Mouse (Mus musculus): ENCODE results near the gene Rlim.
A peak's percentile ranks its signal among the peaks of the same experiment; 100 is the strongest.

The Rlim gene

GRCm38 (mm10) chrX:103981169-103981689 is at the start of gene Rlim:
Gene Rlim, minus strand, starts transcription at chrX:103981284.
- peak; percentile 94 for DNase-seq

- DNase-seq: no peak
Observed at GRCm38 (mm10) chrX:104017196-104017595, 36.1 kb upstream of the Rlim start.

DNA sequence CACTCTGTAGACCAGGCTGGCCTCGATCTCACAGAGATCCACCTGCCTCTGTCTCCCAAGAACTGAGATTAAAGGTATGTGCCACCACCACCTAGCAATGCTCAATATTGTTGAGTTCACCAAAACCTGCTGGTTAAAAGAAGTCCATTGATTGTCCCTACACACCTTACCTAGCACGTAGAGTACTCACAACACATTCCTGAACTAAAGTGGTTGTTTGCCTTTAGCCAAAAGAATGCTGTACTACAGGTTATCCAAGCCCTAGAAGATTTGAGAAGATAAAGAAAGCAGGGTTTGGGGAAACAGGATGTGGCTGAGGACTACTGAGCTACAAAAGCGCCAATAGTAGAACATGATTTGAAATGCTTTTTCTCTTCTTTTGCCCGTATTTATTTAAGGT is 34.0 kb upstream of the Rlim start:
- no peak for DNase-seq

DNA sequence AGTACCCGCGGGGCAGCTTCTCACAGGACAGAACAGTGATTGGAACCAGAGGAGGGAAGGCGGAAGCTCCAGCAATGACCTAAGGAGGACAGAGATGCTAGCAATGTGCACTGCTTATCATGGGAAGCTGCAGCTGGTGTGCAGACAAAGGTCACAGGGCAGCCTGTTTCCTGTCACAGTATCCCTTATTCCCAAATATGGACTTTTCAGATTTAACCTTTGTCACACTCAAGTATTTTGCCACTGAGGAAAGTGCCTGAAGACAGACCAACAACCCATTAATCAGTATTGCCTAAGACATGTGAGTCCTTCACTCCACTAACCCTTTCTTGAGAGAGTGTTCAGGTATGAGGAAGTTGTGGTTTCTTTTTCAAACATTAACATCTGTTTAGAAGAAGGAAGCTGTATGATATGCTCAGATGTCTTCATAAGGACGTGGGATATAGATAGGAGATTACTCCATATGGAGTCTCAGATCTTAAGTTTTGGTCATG is 32.3 kb upstream of the Rlim start:
- DNase-seq: no peak

DNA sequence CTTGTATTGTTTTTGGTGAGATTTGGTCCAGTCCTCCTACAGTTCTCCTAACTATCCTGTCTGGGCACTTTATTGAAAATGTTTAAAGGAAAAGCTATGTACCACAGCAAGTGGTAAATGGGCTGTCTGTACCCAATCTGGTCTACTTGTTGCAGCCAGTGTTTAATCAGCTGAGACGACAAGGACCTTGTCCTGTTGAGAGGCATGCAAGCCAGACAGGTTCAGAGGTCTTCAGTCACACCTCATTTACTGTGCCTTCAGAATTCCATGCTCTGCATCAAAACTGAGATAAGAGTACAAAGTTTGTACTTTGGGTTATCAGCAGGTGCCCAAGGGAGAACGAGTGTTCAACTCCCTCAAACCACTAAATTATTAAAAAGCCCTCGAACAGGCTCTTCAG is 13.7 kb upstream of the Rlim start:
- no peak for DNase-seq

DNA sequence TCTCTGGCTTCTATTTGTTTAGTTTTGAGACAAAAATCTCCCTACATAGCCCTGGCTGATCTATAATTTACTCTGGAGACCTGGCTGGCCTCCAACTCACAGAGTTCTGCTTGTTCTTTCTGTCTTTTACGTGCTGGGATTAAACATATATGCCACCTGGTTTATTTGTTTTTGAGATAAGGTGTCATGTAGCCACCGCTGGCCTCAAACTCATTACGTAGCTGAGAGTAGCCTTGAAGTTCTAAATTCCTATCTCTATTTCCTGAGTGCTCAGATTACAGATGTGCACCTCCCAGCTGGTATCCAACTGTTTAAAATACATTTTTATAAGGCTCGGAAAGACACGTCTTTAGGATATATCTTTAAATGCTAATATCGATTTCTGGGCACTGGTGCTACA is 12.8 kb upstream of the Rlim start:
- DNase-seq: no peak

GRCm38 (mm10) chrX:103991702-103992101 is 10.6 kb upstream of the Rlim start:
- no peak for DNase-seq

- DNase-seq: no peak
Observed at GRCm38 (mm10) chrX:103990392-103990791, 9.3 kb upstream of the Rlim start.

DNA sequence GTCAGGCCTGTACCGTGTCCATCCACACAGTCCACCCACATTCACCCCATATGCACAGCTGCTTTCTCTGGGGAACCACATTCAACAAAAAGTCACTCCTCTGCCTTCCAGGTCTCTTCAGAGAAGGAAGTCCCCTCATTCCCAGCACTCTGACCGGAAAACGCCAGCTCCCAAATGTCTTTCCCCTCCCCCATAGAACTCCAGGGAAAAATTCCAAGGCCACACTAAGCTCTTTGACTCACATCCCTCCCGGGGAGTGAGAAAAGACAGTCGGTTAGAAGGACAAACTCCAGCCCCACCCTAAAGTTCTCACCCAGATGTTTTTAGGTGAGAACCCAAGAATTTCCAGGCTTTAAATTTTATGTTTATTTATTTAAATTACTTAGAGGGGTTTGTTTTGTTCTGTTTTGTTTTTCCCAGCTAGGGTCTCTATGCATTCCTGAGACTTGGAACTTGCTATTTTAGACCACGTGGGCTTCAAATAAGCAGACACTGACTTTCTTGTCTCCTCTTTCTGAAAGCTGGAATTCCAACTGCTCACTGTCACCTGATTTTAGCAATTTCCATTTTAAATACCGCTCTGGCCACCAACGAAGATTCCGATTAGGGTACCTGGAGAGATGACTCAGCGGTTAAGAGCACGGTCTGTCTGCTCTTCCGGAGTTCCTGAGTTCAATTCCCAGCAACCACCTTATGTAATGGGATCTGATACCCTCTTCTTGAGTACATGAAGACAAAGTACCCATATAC is 6.3 kb upstream of the Rlim start:
- DNase-seq: no peak

GRCm38 (mm10) chrX:103986159-103986558 is 5.1 kb upstream of the Rlim start:
- no peak for DNase-seq

GRCm38 (mm10) chrX:103984992-103985391 is 3.9 kb upstream of the Rlim start:
- DNase-seq: no peak

GRCm38 (mm10) chrX:103981806-103982205 is 722 bp upstream of the Rlim start:
- DNase-seq: peak; percentile 6

DNA sequence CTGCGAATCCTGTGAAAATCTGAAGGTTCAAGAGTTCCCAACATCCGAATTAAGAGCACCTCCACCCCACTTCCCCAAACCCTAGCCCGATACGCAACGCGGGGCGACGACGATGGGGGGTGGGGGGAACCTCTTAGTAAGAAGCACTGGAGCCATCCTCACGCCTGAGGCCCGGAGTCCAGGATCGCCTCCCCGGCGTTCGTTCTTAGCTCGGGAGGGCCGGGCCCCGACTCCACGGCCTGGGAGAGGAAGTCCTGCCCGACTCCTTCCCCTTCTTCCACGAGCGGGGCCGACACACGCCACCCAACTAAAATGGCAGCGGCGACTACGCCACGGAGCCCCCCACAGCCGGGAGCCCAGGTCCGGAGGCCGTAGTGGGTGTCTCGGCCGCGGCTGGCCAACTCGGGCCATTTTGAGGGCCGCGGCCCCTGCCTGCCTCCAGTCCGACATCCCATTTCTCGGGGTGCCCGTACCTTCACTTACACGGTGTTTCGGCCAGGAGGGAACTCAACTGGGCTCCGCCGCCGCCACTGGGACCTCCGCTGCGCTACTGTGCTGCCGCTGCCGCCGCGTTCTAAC is 405 bp downstream of the Rlim start:
- DNase-seq: no peak

DNA sequence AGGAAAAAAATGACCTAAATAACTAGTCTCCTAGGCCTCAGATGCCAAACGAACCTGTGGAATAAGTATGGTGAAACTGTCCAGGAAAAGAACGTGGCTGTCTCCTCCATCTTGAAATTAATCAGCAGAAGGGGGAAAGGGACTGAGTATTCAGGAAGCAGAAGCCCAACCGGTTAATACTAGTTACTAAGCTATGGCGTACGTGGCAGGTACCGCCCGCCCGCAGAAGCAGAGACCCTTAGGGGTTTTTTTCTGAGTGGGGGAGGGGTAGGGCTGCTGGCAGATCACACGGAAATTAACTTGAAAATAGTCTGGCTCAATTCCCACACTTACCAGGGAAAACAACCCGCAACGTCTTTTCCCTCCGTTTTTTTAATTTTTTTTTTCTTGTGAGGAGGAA is 1.0 kb downstream of the Rlim start:
- peak; percentile 31 for DNase-seq

GRCm38 (mm10) chrX:103939701-103940100 is 41.4 kb downstream of the Rlim start:
- DNase-seq: no peak

DNA sequence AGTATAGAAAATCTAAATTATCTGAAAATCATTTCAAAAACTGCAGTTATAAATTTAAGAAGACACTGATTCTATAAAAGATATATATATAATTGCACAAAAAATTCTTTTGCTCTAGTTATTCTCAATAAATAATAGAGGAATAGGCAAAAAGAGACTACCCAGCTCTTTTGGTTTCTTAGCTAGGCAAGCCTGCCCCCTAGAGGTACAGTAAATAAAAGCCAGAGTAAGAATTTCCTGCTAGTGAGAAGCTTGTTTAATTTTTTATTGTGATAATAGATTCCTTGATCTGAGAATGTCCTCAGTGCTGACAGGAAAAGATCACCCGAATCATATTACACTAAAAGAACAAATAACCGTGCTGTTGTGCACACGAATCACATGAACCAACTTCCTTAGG is 43.8 kb downstream of the Rlim start:
- DNase-seq: no peak

DNA sequence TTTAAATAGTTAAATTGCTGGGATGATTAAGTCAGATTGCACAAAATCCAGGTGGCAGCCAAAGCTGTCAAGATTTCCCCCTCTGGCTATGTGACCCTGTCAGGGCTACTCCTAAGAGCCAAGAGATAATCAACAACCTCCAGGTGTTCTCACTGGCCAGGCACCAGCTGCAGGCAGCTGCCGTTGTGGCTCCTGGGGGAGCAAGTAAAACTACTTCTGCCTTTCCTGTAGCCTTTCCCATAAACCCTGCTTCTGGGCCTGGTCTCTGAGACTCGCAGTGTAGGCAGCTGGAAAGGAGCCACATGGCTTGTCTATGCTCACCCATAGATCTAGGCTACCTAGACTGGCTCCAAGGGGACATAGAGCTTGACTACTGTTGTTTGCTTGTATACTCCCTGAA is 58.6 kb downstream of the Rlim start:
- no peak for DNase-seq

DNA sequence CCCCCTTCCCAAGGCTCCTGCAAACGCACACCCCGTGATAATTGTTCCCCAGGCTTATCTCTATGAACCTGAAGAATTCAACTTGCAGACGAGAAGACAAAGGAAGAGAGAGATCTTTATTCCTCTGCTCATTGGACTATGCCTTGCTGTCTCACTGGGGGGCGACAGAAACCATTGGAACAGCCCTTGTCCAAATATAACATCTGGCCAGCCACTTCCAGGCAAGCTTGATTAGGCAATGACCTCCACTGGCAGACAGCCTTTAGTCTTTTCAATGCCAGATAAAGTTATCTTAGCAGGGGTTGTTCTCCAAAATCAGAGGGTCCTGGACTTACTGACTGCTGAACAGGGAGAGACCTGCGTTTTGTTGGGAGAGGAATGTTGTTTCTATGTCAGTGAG is 62.1 kb downstream of the Rlim start:
- DNase-seq: no peak

- peak; percentile 13 for DNase-seq
Observed at GRCm38 (mm10) chrX:103914790-103915189, 66.3 kb downstream of the Rlim start.
